Mouse (Mus musculus) midbrain, embryonic 15.5 days (tissue): ENCODE measurements at regions not wholly inside any gene's neighbourhood (a gene's known extent, or its start where the extent isn't known, plus 50 kb on each side); places are given as distances from the start of the nearest gene placed in this dataset.

ENCODE experiments used
- ATAC-seq: fragments of 200-750 bp; cut with Nextera tagmentation; replicated peaks from 2 replicates; pipeline ENCODE4 v1.8.0; 2017; ENCODE audit warnings: moderate TSS enrichment
- H3K27ac ChIP-seq: fragments of 300-500 bp; sonication (generic); 2 replicates; pipeline ENCODE4 v1.5.1; 2015; ENCODE audit warnings: mild to moderate bottlenecking, inconsistent platforms
- H3K27me3 ChIP-seq: fragments of 300-500 bp; sonication (generic); replicated peaks from 2 replicates; pipeline ENCODE4 v1.6.1; 2015; ENCODE audit warnings: inconsistent platforms
- H3K36me3 ChIP-seq: fragments of 300-500 bp; sonication (generic); replicated peaks from 2 replicates; pipeline ENCODE4 v1.6.1; 2015; ENCODE audit warnings: inconsistent platforms
- H3K4me1 ChIP-seq: fragments of 300-500 bp; sonication (generic); 2 replicates; pipeline ENCODE4 v1.6.1; 2015; ENCODE audit warnings: inconsistent platforms
- H3K4me2 ChIP-seq: fragments of 300-500 bp; sonication (generic); 2 replicates; pipeline ENCODE4 v1.6.1; 2015; ENCODE audit warnings: inconsistent platforms, mild to moderate bottlenecking, moderate library complexity
- H3K4me3 ChIP-seq: fragments of 300-500 bp; sonication (generic); 2 replicates; pipeline ENCODE4 v1.5.1; 2015; ENCODE audit warnings: mild to moderate bottlenecking, inconsistent platforms
- H3K9ac ChIP-seq: fragments of 300-500 bp; sonication (generic); 2 replicates; pipeline ENCODE4 v1.6.1; 2015; ENCODE audit warnings: mild to moderate bottlenecking, inconsistent platforms
- H3K9me3 ChIP-seq: fragments of 300-500 bp; sonication (generic); 2 replicates; pipeline ENCODE4 v1.6.1; 2016; ENCODE audit warnings: inconsistent platforms
- WGBS: fragments of 180-500 bp; shearing (Covaris S2); methylation state at CpG from one replicate; pipeline ENCODE4 v1.1.7; 2015; ENCODE audit warnings: mixed read lengths; 5-methylcytosine and 5-hydroxymethylcytosine counted together

DNA sequence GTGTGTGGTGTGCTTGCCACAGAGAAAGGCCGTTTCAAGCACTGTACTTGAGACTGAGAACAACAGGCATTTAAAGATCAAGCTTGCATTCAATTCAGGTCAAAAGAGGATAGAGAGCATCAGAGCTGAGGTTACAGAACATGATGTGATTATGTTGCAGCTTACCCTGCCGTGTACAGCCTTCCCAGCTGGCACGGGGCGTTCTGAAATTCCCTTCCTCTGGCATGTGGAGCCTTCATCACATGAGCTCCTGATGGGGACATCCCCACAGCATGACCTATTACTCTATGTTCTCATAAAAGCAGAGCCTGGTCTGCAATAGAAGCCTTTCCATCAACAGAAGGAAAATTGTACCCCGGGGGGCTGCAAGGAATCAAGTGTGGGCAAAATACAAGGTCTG is 62.5 kb upstream of the Spag17 start:
- H3K9me3 ChIP-seq, result no peaks in the 10 kb centered on the region
- ATAC-seq, result no peak
- H3K4me3 ChIP-seq, result no peak overlapping the region
- no peak overlapping the region for H3K9ac ChIP-seq
- H3K27ac ChIP-seq, result no peak overlapping the region
- no peaks in the 10 kb centered on the region for H3K27me3 ChIP-seq
- no peak overlapping the region for H3K4me2 ChIP-seq
- 85% methylated on average over 5 of the region's 5 CpGs for WGBS
- H3K4me1 ChIP-seq, result no peaks in the 10 kb centered on the region
- no peaks in the 10 kb centered on the region for H3K36me3 ChIP-seq

DNA sequence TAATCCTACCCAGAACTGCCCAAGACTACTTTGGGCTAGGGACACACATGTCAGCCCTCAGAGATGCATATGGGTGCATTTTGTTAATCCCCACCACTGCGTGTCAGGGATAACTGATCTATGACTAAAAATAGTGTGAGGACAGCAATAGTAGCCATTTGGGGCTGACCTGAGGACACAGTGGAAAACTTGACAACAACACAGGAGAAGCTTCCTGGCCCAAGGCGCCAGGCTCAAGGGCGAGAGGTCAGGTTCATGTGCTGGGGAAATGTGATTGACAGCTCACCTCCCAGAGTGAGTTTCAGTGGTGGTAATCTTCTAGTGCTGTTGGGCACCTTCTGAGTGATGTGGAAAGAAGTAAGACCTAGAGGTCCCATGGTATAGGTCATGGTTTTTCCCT is 62.0 kb upstream of the Spag17 start:
- 87% methylated on average over 3 of the region's 3 CpGs for WGBS
- ATAC-seq, result no peak
- Histone ChIP-seq H3K27ac (no peak overlapping the region), H3K4me1 (no peaks in the 10 kb centered on the region), H3K4me3 (no peak overlapping the region), H3K27me3 (no peaks in the 10 kb centered on the region), H3K9ac (no peak overlapping the region), H3K36me3 (no peaks in the 10 kb centered on the region), H3K4me2 (no peak overlapping the region), H3K9me3 (no peaks in the 10 kb centered on the region)
